Mouse (Mus musculus) forebrain, postnatal 0 days (tissue): Measurements from ENCODE around the gene Sh3gl2. TPM values are rescaled to one million over a fixed set of nuclear protein-coding genes. Genes with fewer than 3 reads are reported as not detected.

Experiments used
- ATAC-seq: fragments of 200-750 bp; cut with Nextera tagmentation; 2 replicates; pipeline ENCODE4 v1.8.0; 2017; ENCODE audit warnings: mild to moderate bottlenecking, moderate library complexity
- DNase-seq: peaks from one replicate; pipeline ENCODE4 v3.0.0-alpha.2; 2015
- H3K27ac ChIP-seq: fragments of 300-500 bp; sonication (generic); 2 replicates; pipeline ENCODE4 v1.5.1; 2014; ENCODE audit warnings: low read depth, mild to moderate bottlenecking, antibody characterized with exemption, low read length, moderate library complexity, mixed read lengths
- H3K27me3 ChIP-seq: fragments of 300-500 bp; sonication (generic); 2 replicates; pipeline ENCODE4 v1.6.1; 2014; ENCODE audit warnings: mild to moderate bottlenecking, low read length, mixed read lengths; ENCODE audit not compliant: insufficient read depth
- H3K36me3 ChIP-seq: fragments of 300-500 bp; sonication (generic); 2 replicates; pipeline ENCODE4 v1.6.1; 2014; ENCODE audit warnings: mild to moderate bottlenecking, moderate library complexity; ENCODE audit not compliant: insufficient read depth
- H3K4me1 ChIP-seq: fragments of 300-500 bp; sonication (generic); 2 replicates; pipeline ENCODE4 v1.6.1; 2014; ENCODE audit warnings: antibody characterized with exemption; ENCODE audit not compliant: insufficient read depth
- H3K4me2 ChIP-seq: fragments of 300-500 bp; sonication (generic); 2 replicates; pipeline ENCODE4 v1.6.1; 2014; ENCODE audit warnings: low read depth, mild to moderate bottlenecking, moderate library complexity
- H3K4me3 ChIP-seq: fragments of 300-500 bp; sonication (generic); 2 replicates; pipeline ENCODE4 v1.5.1; 2014; ENCODE audit warnings: low read depth, low read length, mixed read lengths
- H3K9ac ChIP-seq: fragments of 300-500 bp; sonication (generic); 2 replicates; pipeline ENCODE4 v1.6.1; 2014; ENCODE audit warnings: mild to moderate bottlenecking
- H3K9me3 ChIP-seq: fragments of 300-500 bp; sonication (generic); 2 replicates; pipeline ENCODE4 v1.6.1; 2016; ENCODE audit warnings: low read length
- CTCF ChIP-seq: sonication (generic); IDR thresholded peaks from 2 replicates; pipeline ENCODE4 v1.5.1; 2016; ENCODE audit warnings: antibody characterized with exemption, control low read depth, low read depth
- WGBS: fragments of 180-500 bp; shearing (Covaris S2); extraction: QIAGEN DNeasy Blood & Tissue Kit; methylation state at CpG from one replicate; pipeline ENCODE4 v1.1.7; 2014; 5-methylcytosine and 5-hydroxymethylcytosine counted together
- polyA plus RNA-seq: library from polyadenylated mRNA; unstranded; fragments of >200 nt; fragmentation: Nextera tagmentation; extraction: Ambion mirVana; gene quantifications from 2 replicates; pipeline ENCODE4 v1.2.1, GENCODE M21; 2015
- total RNA-seq: library from RNA; depleted of rRNA; stranded (reverse); fragments of >200 nt; gene quantifications from 2 replicates; pipeline ENCODE4 v1.2.3, GENCODE M21; 2014

The Sh3gl2 gene
- total and polyA plus RNA-seq, 2 experiments from 2014 or later = 31.9 to 122 TPM

GRCm38 (mm10) chr4:85613331-85613730 lies 408.4 kb downstream of the Sh3gl2 start:
- H3K36me3 ChIP-seq = no peaks in the 10 kb centered on the region
- no peaks in the 10 kb centered on the region for H3K27me3 ChIP-seq
- no peaks in the 10 kb centered on the region for H3K4me1 ChIP-seq
- TF ChIP-seq CTCF = no peak
- no peak overlapping the region for H3K27ac ChIP-seq
- DNase-seq (no peak), ATAC-seq (no peak)
- H3K9ac ChIP-seq = no peak overlapping the region
- 57% methylated on average over 3 of the region's 3 CpGs for WGBS
- H3K4me3 ChIP-seq = no peak overlapping the region
- H3K9me3 ChIP-seq = no peaks in the 10 kb centered on the region
- no peak overlapping the region for H3K4me2 ChIP-seq

- H3K4me3 ChIP-seq = no peak overlapping the region
- H3K4me2 ChIP-seq = no peak overlapping the region
- no peaks in the 10 kb centered on the region for H3K36me3 ChIP-seq
- DNase-seq (no peak), ATAC-seq (no peak)
- no peaks in the 10 kb centered on the region for H3K4me1 ChIP-seq
- TF ChIP-seq CTCF = no peak
- H3K27ac ChIP-seq = no peak overlapping the region
- no peaks in the 10 kb centered on the region for H3K9me3 ChIP-seq
- WGBS = 88% methylated on average over 5 of the region's 5 CpGs
- H3K9ac ChIP-seq = no peak overlapping the region
- H3K27me3 ChIP-seq = no peaks in the 10 kb centered on the region
These were observed 413.8 kb downstream of the Sh3gl2 start for GRCm38 (mm10) chr4:85618746-85619145.

GRCm38 (mm10) chr4:85619261-85619660 lies 414.3 kb downstream of the Sh3gl2 start:
- DNase-seq = no peak
- 88% methylated on average over 3 of the region's 3 CpGs for WGBS
- no peaks in the 10 kb centered on the region for H3K27me3 ChIP-seq

GRCm38 (mm10) chr4:85629381-85629780 lies 424.5 kb downstream of the Sh3gl2 start:
- H3K9ac ChIP-seq = no peak overlapping the region
- ATAC-seq (no peak), DNase-seq (no peak)
- WGBS = 84% methylated on average over 7 of the region's 7 CpGs
- no peak overlapping the region for H3K27ac ChIP-seq
- H3K4me2 ChIP-seq = no peak overlapping the region
- H3K27me3 ChIP-seq = no peaks in the 10 kb centered on the region
- no peaks in the 10 kb centered on the region for H3K4me1 ChIP-seq
- no peak for TF ChIP-seq CTCF
- no peaks in the 10 kb centered on the region for H3K9me3 ChIP-seq
- H3K36me3 ChIP-seq = no peaks in the 10 kb centered on the region
- H3K4me3 ChIP-seq = no peak overlapping the region

More at GRCm38 (mm10) chr4:85619261-85619660, 414.3 kb downstream of the Sh3gl2 start:
- no peak overlapping the region for H3K9ac ChIP-seq
- H3K36me3 ChIP-seq = no peaks in the 10 kb centered on the region
- H3K4me1 ChIP-seq = no peaks in the 10 kb centered on the region
- H3K27ac ChIP-seq = no peak overlapping the region
- TF ChIP-seq CTCF = no peak
- no peak for ATAC-seq
- no peak overlapping the region for H3K4me3 ChIP-seq
- H3K9me3 ChIP-seq = no peaks in the 10 kb centered on the region
- H3K4me2 ChIP-seq = no peak overlapping the region

- Histone ChIP-seq H3K36me3 (no peaks in the 10 kb centered on the region), H3K4me2 (no peak overlapping the region), H3K9me3 (no peaks in the 10 kb centered on the region), H3K27me3 (no peaks in the 10 kb centered on the region), H3K9ac (no peak overlapping the region), H3K27ac (no peak overlapping the region), H3K4me3 (no peak overlapping the region), H3K4me1 (no peaks in the 10 kb centered on the region)
- ATAC-seq (no peak), DNase-seq (no peak)
- no peak for TF ChIP-seq CTCF
- WGBS = 88% methylated on average over 5 of the region's 5 CpGs
These were observed 464.3 kb downstream of the Sh3gl2 start for GRCm38 (mm10) chr4:85669271-85669670.

GRCm38 (mm10) chr4:85669735-85670134 lies 464.8 kb downstream of the Sh3gl2 start:
- ATAC-seq (no peak), DNase-seq (no peak)
- no peak overlapping the region for H3K4me2 ChIP-seq
- no peaks in the 10 kb centered on the region for H3K4me1 ChIP-seq
- no peak for TF ChIP-seq CTCF
- no peaks in the 10 kb centered on the region for H3K36me3 ChIP-seq
- no peaks in the 10 kb centered on the region for H3K9me3 ChIP-seq
- WGBS = 95% methylated on average over 1 of the region's 1 CpGs
- no peaks in the 10 kb centered on the region for H3K27me3 ChIP-seq
- H3K27ac ChIP-seq = no peak overlapping the region
- H3K9ac ChIP-seq = no peak overlapping the region
- no peak overlapping the region for H3K4me3 ChIP-seq

- no peak overlapping the region for H3K4me2 ChIP-seq
- no peak overlapping the region for H3K4me3 ChIP-seq
- H3K27ac ChIP-seq = no peak overlapping the region
- 67% methylated on average over 4 of the region's 4 CpGs for WGBS
- H3K4me1 ChIP-seq = no peaks in the 10 kb centered on the region
- TF ChIP-seq CTCF = no peak
- no peak for DNase-seq
- no peak overlapping the region for H3K9ac ChIP-seq
- no peaks in the 10 kb centered on the region for H3K36me3 ChIP-seq
- H3K9me3 ChIP-seq = no peaks in the 10 kb centered on the region
- no peaks in the 10 kb centered on the region for H3K27me3 ChIP-seq
- no peak for ATAC-seq
These were observed 467.4 kb downstream of the Sh3gl2 start for GRCm38 (mm10) chr4:85672290-85672689.

- H3K27me3 ChIP-seq = no peaks in the 10 kb centered on the region
- no peak overlapping the region for H3K27ac ChIP-seq
- no peak for TF ChIP-seq CTCF
- no peak for ATAC-seq
- H3K4me2 ChIP-seq = no peak overlapping the region
- H3K4me3 ChIP-seq = no peak overlapping the region
- no peaks in the 10 kb centered on the region for H3K36me3 ChIP-seq
- WGBS = 55% methylated on average over 1 of the region's 1 CpGs
- no peak overlapping the region for H3K9ac ChIP-seq
- no peaks in the 10 kb centered on the region for H3K4me1 ChIP-seq
- no peak for DNase-seq
- no peaks in the 10 kb centered on the region for H3K9me3 ChIP-seq
These were observed 472.7 kb downstream of the Sh3gl2 start for GRCm38 (mm10) chr4:85677621-85678020.
